Mouse (Mus musculus): ENCODE measurements at regions not wholly inside any gene's neighbourhood (a gene's known extent, or its start where the extent isn't known, plus 50 kb on each side); places are given as distances from the start of the nearest gene placed in this dataset.

GRCm38 (mm10) chr6:127820523-127820922, 51.3 kb upstream of the Prmt8 start:
- TF ChIP-seq CTCF (IDR thresholded peaks at IDR 0.05; ENCODE audit: low read depth) (no peak), EP300 (IDR thresholded peaks at IDR 0.05; ENCODE audit: low read depth) (no peak)
